Mouse (Mus musculus): ENCODE data around the gene Scyl2. TPM values are rescaled to one million over a fixed set of nuclear protein-coding genes. Genes with fewer than 3 reads are reported as not detected.

The Scyl2 gene
- polyA plus RNA-seq, 1 experiment from 2014 or later = 47.7 TPM

DNA sequence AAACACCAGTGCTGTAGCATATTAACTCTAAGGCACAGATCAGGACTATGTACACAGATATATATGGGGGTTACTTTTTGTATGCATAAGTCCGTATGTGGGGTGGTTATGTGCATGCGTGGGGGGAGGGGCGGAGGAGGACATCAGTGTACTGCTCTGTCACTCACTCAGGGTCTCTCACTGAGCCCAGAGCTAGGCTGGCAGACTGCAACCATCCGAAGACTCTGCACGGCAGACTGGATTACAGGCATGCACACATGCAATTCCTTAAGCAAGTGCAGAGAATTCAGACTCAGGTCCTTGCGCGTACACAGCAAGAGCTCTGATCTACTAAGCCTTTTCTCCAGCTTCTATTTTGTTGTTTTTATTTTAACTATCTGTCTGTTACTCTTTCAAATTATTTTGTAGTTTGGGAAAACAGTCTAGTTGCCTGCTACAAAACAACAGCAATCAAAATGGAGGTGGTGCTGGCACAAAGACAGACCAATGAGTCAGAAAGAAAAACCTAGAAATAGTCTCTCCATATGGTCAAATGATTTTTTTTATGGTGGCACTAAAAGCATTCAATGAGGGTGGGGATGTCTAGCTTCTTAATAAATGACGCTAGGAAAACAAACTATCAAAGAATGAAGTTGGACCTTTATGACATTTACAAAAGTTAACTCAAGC lies 21.0 kb downstream of the Scyl2 start:
- peaks cover 10% of the 10 kb centered on the region; the same call in 1 of the 2 replicates for H3K79me2 ChIP-seq (ENCODE audit: inconsistent target)
- H3K4me3 ChIP-seq (ENCODE audit: inconsistent target) = no peak overlapping the region
- no peak overlapping the region for H3K27ac ChIP-seq
- H3K36me3 ChIP-seq (ENCODE audit: inconsistent target) = peaks cover 46% of the 10 kb centered on the region
- 93% methylated on average over 7 of the region's 8 CpGs for WGBS (ENCODE audit: missing documents)

DNA sequence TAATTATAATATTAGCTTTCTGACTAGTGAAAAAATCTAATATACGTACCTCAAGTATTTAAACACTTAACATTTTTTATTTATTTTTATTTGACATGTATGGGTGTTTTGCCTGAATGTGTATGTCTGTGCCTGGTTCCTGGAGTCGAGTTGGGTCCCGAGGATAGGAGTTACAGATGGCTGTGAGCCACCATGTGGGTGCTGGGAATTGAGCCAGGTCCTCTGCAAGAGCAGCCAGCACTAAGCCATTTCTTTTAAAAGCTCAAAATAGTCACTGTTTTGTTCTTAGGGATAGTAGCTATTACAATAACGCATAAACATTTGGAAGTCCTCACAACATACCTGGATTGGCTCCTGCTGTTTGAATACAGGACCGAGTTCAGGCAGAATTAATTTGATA lies 29.7 kb downstream of the Scyl2 start:
- H3K27ac ChIP-seq = no peak overlapping the region
- peaks cover 74% of the 10 kb centered on the region for H3K36me3 ChIP-seq (ENCODE audit: inconsistent target)
- no peak overlapping the region for H3K4me3 ChIP-seq (ENCODE audit: inconsistent target)
- 90% methylated on average over 5 of the region's 5 CpGs for WGBS (ENCODE audit: missing documents)
- no peaks in the 10 kb centered on the region for H3K79me2 ChIP-seq (ENCODE audit: inconsistent target)

DNA sequence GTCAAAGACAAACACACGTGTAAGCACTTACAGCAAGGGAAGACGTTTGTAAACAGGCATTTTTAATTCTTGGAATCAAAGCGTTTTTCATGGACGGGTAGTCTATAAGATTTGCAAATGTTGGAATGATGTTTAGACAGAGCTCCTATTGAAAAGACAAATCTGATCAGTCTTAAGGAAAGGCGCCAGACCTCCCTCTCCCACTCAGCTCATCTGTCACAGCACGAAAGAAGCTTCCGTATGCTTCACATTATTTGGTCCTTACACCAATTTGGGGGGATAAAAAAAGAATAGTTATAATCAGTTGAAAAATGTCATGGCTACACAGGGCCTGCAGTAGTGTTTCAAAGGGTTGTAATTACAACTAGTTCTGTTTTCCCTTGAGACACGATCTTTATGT lies 33.2 kb downstream of the Scyl2 start:
- Histone ChIP-seq H3K79me2 (ENCODE audit: inconsistent target) (no peaks in the 10 kb centered on the region), H3K4me3 (ENCODE audit: inconsistent target) (no peak overlapping the region), H3K36me3 (ENCODE audit: inconsistent target) (peaks cover 69% of the 10 kb centered on the region), H3K27ac (no peak overlapping the region)
- 89% methylated on average over 8 of the region's 8 CpGs for WGBS (ENCODE audit: missing documents)

DNA sequence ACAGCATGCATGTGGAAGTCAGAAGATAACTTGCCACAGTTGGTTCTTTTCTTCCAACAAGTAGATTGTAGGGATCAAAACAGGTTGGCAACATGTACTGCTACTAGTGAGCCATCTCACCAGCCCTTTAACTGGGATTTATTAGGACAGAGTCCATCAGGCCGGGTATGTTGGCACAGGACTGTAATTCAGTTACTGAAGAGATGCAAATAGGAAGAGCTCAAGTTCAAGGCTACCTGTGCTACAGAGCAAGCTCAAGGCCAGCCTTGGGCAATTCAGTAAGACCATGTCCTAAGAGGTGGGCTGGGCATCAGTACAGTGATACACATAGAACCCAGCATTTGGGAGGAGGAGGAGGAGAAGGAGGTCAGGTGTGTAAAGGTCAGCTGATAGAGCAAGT lies 34.4 kb downstream of the Scyl2 start:
- Histone ChIP-seq H3K36me3 (ENCODE audit: inconsistent target) (peaks cover 62% of the 10 kb centered on the region), H3K79me2 (ENCODE audit: inconsistent target) (no peaks in the 10 kb centered on the region), H3K27ac (no peak overlapping the region), H3K4me3 (ENCODE audit: inconsistent target) (no peak overlapping the region)
- WGBS (ENCODE audit: missing documents) = 78% methylated on average over 1 of the region's 1 CpGs

DNA sequence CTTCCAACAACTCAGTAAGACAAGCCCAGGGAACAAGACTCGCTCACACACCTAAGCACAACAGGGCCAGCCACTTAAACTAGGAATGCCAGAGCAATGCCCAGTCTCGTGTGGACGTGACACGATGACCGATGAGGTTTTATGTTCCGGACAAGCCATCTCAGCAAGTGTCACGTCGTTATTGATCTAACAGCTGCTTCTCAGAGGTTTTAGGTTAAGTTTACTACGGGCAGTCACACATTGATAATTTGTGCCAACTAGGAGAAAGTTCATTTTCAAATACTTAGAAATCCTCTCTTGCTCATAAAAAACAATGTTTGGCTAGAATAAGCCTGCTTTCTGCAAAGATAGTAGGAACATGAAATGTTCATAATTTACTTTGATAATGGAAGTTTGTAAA lies 39.2 kb downstream of the Scyl2 start:
- 95% methylated on average over 9 of the region's 9 CpGs for WGBS (ENCODE audit: missing documents)
- Histone ChIP-seq H3K4me3 (ENCODE audit: inconsistent target) (no peak overlapping the region), H3K27ac (no peak overlapping the region), H3K36me3 (ENCODE audit: inconsistent target) (peaks cover 75% of the 10 kb centered on the region), H3K79me2 (ENCODE audit: inconsistent target) (no peaks in the 10 kb centered on the region)

DNA sequence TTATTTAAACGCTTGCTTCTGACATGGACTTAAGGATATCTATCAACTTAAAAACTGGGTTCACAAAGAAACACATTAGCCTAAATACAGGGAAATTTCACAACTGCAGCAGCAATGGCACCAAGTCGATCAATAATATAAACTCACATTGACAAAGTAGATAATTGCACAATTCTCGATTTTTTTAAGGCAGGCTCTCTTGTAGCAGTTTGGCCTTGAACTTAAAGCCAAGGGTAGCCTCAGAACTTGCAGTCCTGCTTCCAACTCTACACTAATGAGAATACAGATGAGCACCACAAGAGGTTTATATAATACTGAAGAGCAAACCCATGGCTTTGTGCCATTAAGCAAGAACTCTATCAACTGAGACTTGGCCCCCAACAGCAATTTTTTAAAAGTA lies 49.1 kb downstream of the Scyl2 start:
- 88% methylated on average over 3 of the region's 3 CpGs for WGBS (ENCODE audit: missing documents)
- H3K36me3 ChIP-seq (ENCODE audit: inconsistent target) = peaks cover 23% of the 10 kb centered on the region
- no peak overlapping the region for H3K27ac ChIP-seq
- no peak overlapping the region for H3K4me3 ChIP-seq (ENCODE audit: inconsistent target)
- H3K79me2 ChIP-seq (ENCODE audit: inconsistent target) = no peaks in the 10 kb centered on the region

DNA sequence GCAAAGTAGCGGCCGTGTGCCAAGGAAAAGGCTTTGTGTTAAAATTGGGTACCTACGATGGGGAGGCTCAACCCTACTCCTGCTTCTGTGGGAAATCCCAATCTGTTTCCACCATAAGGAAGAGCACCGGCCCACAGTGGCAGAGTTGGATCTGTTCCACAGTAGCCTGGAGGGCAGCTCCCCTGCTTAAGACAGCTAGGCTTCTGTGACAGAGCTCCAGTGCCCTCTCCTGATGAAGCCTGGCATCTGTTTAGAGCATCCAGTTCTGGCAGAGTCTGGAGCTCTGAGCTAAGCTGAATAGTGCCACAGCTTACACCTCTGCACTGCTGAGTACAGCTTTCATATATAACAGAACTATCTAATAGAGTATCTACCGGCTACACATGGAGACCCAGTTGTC lies 51.1 kb downstream of the Scyl2 start:
- peaks cover 5% of the 10 kb centered on the region for H3K36me3 ChIP-seq (ENCODE audit: inconsistent target)
- 81% methylated on average over 5 of the region's 5 CpGs for WGBS (ENCODE audit: missing documents)
- no peak overlapping the region for H3K27ac ChIP-seq
- H3K4me3 ChIP-seq (ENCODE audit: inconsistent target) = no peak overlapping the region
- no peaks in the 10 kb centered on the region for H3K79me2 ChIP-seq (ENCODE audit: inconsistent target)

DNA sequence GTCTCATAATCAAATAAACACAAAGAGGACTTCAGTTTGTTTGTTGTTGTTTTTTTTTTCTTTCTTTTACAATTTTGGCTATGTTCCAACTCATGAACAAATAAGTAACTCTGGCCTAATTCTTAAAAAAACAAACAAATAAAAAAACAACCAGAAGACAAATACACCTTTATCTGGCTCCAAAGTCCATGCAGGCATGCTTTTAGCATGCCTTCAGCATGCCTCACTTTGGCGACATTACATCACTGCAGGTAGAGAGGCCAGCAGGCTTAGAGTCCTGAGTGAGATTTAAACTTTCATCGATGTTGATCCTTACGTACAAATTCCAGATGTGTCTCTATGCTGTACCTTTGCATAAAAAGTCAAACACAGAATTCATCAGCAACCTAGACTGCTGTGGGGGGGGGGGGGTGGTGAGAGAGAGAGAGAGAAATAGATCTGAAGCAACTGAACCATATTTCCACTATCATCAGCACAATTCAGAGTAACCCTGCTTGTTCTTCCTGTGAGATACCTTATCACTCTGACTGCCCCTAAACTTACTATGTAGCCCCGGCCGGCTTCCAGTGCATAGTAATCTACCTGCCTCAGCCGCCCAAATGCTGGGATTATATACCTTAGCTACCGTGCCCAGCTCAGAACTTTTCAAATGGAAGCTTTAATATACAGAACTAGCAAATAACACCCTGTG lies 52.2 kb downstream of the Scyl2 start:
- 95% methylated on average over 7 of the region's 7 CpGs for WGBS (ENCODE audit: missing documents)
- Histone ChIP-seq H3K79me2 (ENCODE audit: inconsistent target) (no peaks in the 10 kb centered on the region), H3K4me3 (ENCODE audit: inconsistent target) (no peak overlapping the region), H3K36me3 (ENCODE audit: inconsistent target) (no peaks in the 10 kb centered on the region), H3K27ac (no peak overlapping the region)

DNA sequence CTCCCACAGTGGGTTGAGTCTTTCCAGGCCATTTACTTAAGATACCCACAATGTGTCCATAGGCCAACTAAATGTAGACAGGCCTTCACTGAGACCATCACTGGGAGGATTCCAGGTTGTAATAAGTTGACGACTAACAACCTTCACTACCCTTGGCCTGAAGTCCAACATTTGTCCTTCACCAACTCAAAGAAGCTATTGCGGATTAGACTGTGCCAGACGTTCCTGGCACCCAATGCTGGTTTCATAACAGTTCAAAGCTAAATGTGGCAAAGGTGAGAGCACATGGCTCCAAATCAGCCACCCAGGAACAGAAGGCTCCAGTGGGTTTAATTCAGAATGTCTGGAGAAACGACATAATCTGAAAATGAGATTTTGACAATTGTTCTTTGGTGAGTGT lies 53.0 kb downstream of the Scyl2 start:
- Histone ChIP-seq H3K27ac (no peak overlapping the region), H3K36me3 (ENCODE audit: inconsistent target) (no peaks in the 10 kb centered on the region), H3K79me2 (ENCODE audit: inconsistent target) (no peaks in the 10 kb centered on the region), H3K4me3 (ENCODE audit: inconsistent target) (no peak overlapping the region)
- 95% methylated on average over 4 of the region's 4 CpGs for WGBS (ENCODE audit: missing documents)

DNA sequence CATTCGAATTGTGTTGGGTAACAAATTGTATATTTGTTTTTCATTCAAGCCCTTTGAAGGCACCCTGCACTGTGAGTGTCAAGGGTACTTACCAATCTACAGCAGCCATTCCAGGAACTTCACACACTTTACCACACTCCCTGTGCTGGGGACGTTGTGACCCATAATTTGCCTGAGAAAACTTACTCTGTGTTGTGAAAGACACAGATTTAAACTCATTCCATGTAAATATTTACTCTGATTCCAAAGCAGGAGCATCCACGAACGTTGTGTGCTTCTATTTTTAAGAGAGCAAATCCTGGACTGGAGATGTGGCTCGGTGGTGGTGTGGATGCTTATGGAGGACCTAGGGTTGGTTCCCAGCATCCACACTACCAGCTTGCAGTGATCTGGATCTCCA lies 54.3 kb downstream of the Scyl2 start:
- H3K27ac ChIP-seq = no peak overlapping the region
- 87% methylated on average over 5 of the region's 5 CpGs for WGBS (ENCODE audit: missing documents)
- H3K36me3 ChIP-seq (ENCODE audit: inconsistent target) = no peaks in the 10 kb centered on the region

DNA sequence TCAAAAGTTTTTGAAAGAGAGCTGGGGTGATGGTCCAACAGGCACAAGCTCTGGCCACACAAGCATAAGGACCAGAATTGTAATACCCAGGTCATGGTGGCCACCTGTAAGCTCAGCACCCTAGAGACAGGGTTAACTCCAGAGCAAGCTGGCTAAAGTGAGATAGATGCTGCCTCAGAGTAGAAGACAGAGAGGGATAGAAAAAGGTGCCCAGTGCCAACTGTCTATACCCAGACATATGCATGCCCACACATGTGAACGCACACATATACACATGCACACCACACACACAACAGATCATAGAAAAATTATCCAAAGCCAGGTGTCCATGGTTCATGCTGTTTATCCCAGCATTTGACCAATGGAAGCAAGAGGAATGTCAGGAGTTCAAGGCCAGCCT lies 55.5 kb downstream of the Scyl2 start:
- no peak overlapping the region for H3K27ac ChIP-seq
- WGBS (ENCODE audit: missing documents) = 100% methylated on average over 1 of the region's 1 CpGs
- no peaks in the 10 kb centered on the region for H3K36me3 ChIP-seq (ENCODE audit: inconsistent target)

More for the DNA sequence above, 54.3 kb downstream of the Scyl2 start:
- Histone ChIP-seq H3K79me2 (ENCODE audit: inconsistent target) (no peaks in the 10 kb centered on the region), H3K4me3 (ENCODE audit: inconsistent target) (no peak overlapping the region)

DNA sequence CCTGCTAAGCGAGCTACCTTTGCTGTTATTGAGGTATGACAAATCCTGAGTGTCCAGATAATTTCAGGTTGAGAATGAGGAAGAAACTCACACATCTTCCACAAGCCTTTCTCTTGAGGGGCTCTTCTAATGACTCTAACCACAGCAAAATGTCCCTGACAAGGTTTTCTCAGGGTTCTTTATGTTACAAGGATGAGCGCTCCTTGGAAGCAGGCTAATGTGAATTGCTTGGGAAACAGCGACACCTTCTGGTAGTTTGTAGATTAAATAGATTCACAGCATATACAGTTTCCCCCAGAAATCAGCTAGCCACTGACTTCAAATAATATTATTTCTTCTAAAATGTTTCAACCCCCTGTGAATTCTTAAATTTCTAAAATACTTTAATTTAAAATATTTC lies 56.0 kb downstream of the Scyl2 start:
- Histone ChIP-seq H3K36me3 (ENCODE audit: inconsistent target) (no peaks in the 10 kb centered on the region), H3K27ac (no peak overlapping the region), H3K79me2 (ENCODE audit: inconsistent target) (no peaks in the 10 kb centered on the region), H3K4me3 (ENCODE audit: inconsistent target) (no peak overlapping the region)
- 36% methylated on average over 3 of the region's 3 CpGs for WGBS (ENCODE audit: missing documents)

More for the DNA sequence above, 55.5 kb downstream of the Scyl2 start:
- no peaks in the 10 kb centered on the region for H3K79me2 ChIP-seq (ENCODE audit: inconsistent target)
- no peak overlapping the region for H3K4me3 ChIP-seq (ENCODE audit: inconsistent target)

DNA sequence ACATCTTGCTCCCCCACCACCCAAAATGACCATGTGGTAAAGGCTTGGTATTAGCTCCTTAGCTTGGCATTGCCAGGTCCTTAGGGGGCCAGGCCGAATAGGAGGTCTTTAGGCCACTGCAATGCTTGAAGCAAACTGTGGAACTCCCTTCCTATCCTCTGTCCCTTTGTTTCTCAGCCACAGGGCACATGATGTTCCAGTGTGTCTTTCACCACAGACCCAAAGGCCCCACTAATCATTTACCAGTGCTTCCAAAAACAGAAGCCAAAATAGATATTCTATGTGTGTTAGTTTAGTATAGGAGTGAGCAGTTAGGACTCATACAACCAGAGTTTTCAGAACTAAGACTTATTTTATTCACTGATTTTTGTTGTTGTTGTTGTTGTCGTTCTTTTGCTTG lies 59.4 kb downstream of the Scyl2 start:
- 95% methylated on average over 2 of the region's 2 CpGs for WGBS (ENCODE audit: missing documents)
- no peaks in the 10 kb centered on the region for H3K79me2 ChIP-seq (ENCODE audit: inconsistent target)
- H3K36me3 ChIP-seq (ENCODE audit: inconsistent target) = no peaks in the 10 kb centered on the region
- no peak overlapping the region for H3K27ac ChIP-seq
- H3K4me3 ChIP-seq (ENCODE audit: inconsistent target) = no peak overlapping the region

DNA sequence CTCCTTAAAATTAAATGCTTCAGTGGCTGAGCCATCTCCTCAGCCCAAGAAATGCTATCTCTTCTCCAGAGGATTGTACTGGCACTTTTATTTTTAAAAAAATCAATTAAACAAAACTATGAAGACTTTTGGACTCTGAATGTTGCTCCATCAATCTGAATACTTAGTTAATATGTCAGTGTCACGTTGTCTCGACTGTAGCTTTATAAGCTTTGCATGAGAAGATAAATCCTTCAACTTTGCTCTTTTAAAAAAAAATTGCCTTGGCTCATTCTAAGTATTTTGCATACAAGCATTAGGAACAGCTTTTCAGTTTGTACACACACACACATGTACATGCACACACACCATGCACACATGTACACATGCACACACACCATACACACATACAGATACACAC lies 61.9 kb downstream of the Scyl2 start:
- no peaks in the 10 kb centered on the region for H3K79me2 ChIP-seq (ENCODE audit: inconsistent target)
- no peak overlapping the region for H3K27ac ChIP-seq
- no peaks in the 10 kb centered on the region for H3K36me3 ChIP-seq (ENCODE audit: inconsistent target)
- H3K4me3 ChIP-seq (ENCODE audit: inconsistent target) = no peak overlapping the region
- WGBS (ENCODE audit: missing documents) = 96% methylated on average over 2 of the region's 2 CpGs

DNA sequence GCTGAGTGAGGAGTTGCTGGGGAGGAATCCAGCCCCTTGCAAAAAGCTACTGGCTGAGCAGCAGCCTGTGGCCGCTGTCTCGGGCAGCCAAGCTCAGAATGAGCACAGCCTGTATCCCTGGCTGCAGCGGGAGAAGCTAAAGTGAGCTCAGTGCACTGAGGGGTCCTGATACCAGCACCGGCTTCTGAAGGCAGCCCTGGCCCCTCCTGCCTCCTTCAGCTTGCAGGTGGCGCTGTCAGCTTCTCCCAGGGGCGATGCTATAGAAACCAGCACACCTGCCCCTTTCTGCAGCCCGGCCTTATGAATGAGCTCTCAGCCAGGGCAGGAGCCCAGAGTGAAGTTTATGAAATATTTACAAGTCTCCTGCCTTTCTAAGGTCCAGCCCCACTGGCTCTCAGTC lies 65.0 kb downstream of the Scyl2 start, which contains the start of gene Slc17a8:
Gene Slc17a8 (minus strand): TSS at position 125 of the 400 bp plus-strand sequence.
- Histone ChIP-seq H3K27ac (no peak within 1 kb of the TSS), H3K4me3 (ENCODE audit: inconsistent target) (no peak within 1 kb of the TSS), H3K36me3 (ENCODE audit: inconsistent target) (no peaks in the 10 kb centered on the region), H3K79me2 (ENCODE audit: inconsistent target) (no peaks in the 10 kb centered on the region)
- 88% methylated on average over 7 of the region's 7 CpGs for WGBS (ENCODE audit: missing documents)
